Mouse (Mus musculus) neural tube, embryonic 12.5 days (tissue): ENCODE results near the gene Hist3h2a. TPM values are rescaled to one million over a fixed set of nuclear protein-coding genes. Genes with fewer than 3 reads are reported as not detected.
A peak's percentile ranks its signal among the peaks of the same experiment; 100 is the strongest.

Experiments used
- ATAC-seq: fragments of 200-750 bp; cut with Nextera tagmentation; 2 replicates; pipeline ENCODE4 v1.8.0; 2017; ENCODE audit warnings: low read depth, mild to moderate bottlenecking, moderate TSS enrichment, moderate library complexity; ENCODE audit not compliant: low FRiP score
- H3K27ac ChIP-seq: fragments of 300-500 bp; sonication (generic); 2 replicates; pipeline ENCODE4 v1.5.1; 2016
- H3K27me3 ChIP-seq: fragments of 300-500 bp; sonication (generic); replicated peaks from 2 replicates; pipeline ENCODE4 v1.6.1; 2016; ENCODE audit warnings: mild to moderate bottlenecking
- H3K36me3 ChIP-seq: fragments of 300-500 bp; sonication (generic); 2 replicates; pipeline ENCODE4 v1.6.1; 2016; ENCODE audit warnings: mild to moderate bottlenecking
- H3K4me1 ChIP-seq: fragments of 300-500 bp; sonication (generic); 2 replicates; pipeline ENCODE4 v1.6.1; 2016
- H3K4me2 ChIP-seq: fragments of 300-500 bp; sonication (generic); replicated peaks from 2 replicates; pipeline ENCODE4 v1.6.1; 2016; ENCODE audit warnings: mild to moderate bottlenecking
- H3K4me3 ChIP-seq: fragments of 300-500 bp; sonication (generic); 2 replicates; pipeline ENCODE4 v1.5.1; 2016
- H3K9ac ChIP-seq: fragments of 300-500 bp; sonication (generic); 2 replicates; pipeline ENCODE4 v1.6.1; 2016; ENCODE audit warnings: mild to moderate bottlenecking
- H3K9me3 ChIP-seq: fragments of 300-500 bp; sonication (generic); 2 replicates; pipeline ENCODE4 v1.6.1; 2016; ENCODE audit warnings: mild to moderate bottlenecking
- WGBS: fragments of 180-500 bp; shearing (Covaris S2); methylation state at CpG from one replicate; pipeline ENCODE4 v1.1.7; 2016; 5-methylcytosine and 5-hydroxymethylcytosine counted together
- polyA plus RNA-seq: library from polyadenylated mRNA; unstranded; fragments of >200 nt; fragmentation: Nextera tagmentation; extraction: Ambion mirVana; gene quantifications from 2 replicates; pipeline ENCODE4 v1.2.1, GENCODE M21; 2016

The Hist3h2a gene
- polyA plus RNA-seq, 1 experiment from 2014 or later: 91.6 TPM

DNA sequence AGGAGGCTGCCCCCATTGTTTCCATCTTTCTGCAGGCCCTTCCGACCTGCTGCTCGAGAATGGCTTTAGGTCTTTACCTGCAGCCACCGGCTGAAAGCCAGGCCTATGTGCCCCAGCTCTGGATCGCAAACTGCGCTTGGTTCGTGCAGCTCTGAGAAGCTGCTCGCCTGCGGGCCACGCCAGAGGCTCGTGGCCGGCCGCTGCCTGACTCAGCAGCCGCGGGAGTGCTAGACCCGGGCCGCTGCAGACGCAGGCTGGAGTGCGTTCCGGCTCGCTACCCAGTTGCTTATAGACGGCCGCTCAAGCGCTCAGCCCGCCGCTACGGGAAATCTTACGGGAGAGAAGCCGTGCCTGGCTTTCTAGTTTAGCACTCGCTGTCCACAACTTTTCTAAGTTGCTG, 22.7 kb downstream of the Hist3h2a start:
- Histone ChIP-seq H3K4me3 (peak overlapping the region; percentile 96), H3K27me3 (no peaks in the 10 kb centered on the region), H3K27ac (peak overlapping the region; percentile 51; the same call in 1 of the 2 replicates), H3K9ac (peak overlapping the region; percentile 90), H3K4me1 (peaks cover 43% of the 10 kb centered on the region), H3K36me3 (peaks cover 11% of the 10 kb centered on the region), H3K4me2 (peak overlapping the region; percentile 98), H3K9me3 (no peaks in the 10 kb centered on the region)
- no peak for ATAC-seq
- WGBS: under 1% methylated on average over 29 of the region's 29 CpGs

- H3K4me1 ChIP-seq: peaks cover 43% of the 10 kb centered on the region
- ATAC-seq: peak; percentile 7; the same call in 1 of the 2 replicates
- H3K27me3 ChIP-seq: no peaks in the 10 kb centered on the region
- peak overlapping the region; percentile 90 for H3K9ac ChIP-seq
- peak overlapping the region; percentile 51; the same call in 1 of the 2 replicates for H3K27ac ChIP-seq
- H3K36me3 ChIP-seq: peaks cover 16% of the 10 kb centered on the region
- H3K4me2 ChIP-seq: peak overlapping the region; percentile 98
- no peaks in the 10 kb centered on the region for H3K9me3 ChIP-seq
- peak overlapping the region; percentile 96 for H3K4me3 ChIP-seq
- WGBS: under 1% methylated on average over 21 of the region's 21 CpGs
Observed at GRCm38 (mm10) chr11:58977607-58978026, 23.1 kb downstream of the Hist3h2a start.

GRCm38 (mm10) chr11:58978027-58978705, 23.7 kb downstream of the Hist3h2a start, which contains the start of gene Trim11:
Gene Trim11, plus strand, starts transcription at chr11:58978093.
- Histone ChIP-seq H3K4me1 (peaks cover 43% of the 10 kb centered on the region), H3K36me3 (peaks cover 19% of the 10 kb centered on the region), H3K27ac (peak within 1 kb of the TSS; percentile 51; the same call in 1 of the 2 replicates), H3K27me3 (no peaks in the 10 kb centered on the region), H3K4me3 (peak within 1 kb of the TSS; percentile 96), H3K4me2 (peak within 1 kb of the TSS; percentile 98), H3K9ac (peak within 1 kb of the TSS; percentile 90), H3K9me3 (no peaks in the 10 kb centered on the region)
- under 1% methylated on average over 64 of the region's 64 CpGs for WGBS
- peak; percentile 83 for ATAC-seq

- Histone ChIP-seq H3K4me3 (peak overlapping the region; percentile 96), H3K27ac (no peak overlapping the region), H3K27me3 (no peaks in the 10 kb centered on the region), H3K36me3 (peaks cover 20% of the 10 kb centered on the region), H3K9me3 (no peaks in the 10 kb centered on the region), H3K4me2 (peak overlapping the region; percentile 98), H3K9ac (peak overlapping the region; percentile 90), H3K4me1 (peaks cover 43% of the 10 kb centered on the region)
- WGBS: 2% methylated on average over 5 of the region's 5 CpGs
- ATAC-seq: no peak
Observed at GRCm38 (mm10) chr11:58978706-58979030, 24.2 kb downstream of the Hist3h2a start.

DNA sequence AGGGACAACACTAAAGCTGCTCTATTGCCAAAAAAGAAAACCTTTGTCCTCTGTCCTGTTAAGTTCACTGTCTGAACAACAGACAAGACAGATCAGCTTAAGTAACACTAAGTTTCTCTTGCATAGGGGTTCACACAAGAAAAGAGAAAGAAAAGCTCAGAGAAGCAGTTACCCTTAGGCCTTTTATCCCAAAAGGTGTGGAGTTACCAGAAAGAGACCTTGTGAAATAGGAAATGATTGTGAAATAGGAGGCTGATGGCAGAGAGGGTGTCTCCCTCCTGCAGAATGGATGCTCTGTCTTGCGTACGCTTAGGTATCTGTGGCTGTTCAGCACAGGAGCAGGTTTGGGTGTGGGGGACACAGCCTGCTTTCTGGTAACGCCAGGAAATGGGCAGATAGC, 24.7 kb downstream of the Hist3h2a start:
- 85% methylated on average over 3 of the region's 3 CpGs for WGBS
- peaks cover 43% of the 10 kb centered on the region for H3K4me1 ChIP-seq
- H3K4me2 ChIP-seq: peak overlapping the region; percentile 98
- no peaks in the 10 kb centered on the region for H3K9me3 ChIP-seq
- H3K27ac ChIP-seq: no peak overlapping the region
- peak overlapping the region; percentile 90 for H3K9ac ChIP-seq
- H3K4me3 ChIP-seq: peak overlapping the region; percentile 96
- peaks cover 24% of the 10 kb centered on the region for H3K36me3 ChIP-seq
- no peak for ATAC-seq
- H3K27me3 ChIP-seq: no peaks in the 10 kb centered on the region

DNA sequence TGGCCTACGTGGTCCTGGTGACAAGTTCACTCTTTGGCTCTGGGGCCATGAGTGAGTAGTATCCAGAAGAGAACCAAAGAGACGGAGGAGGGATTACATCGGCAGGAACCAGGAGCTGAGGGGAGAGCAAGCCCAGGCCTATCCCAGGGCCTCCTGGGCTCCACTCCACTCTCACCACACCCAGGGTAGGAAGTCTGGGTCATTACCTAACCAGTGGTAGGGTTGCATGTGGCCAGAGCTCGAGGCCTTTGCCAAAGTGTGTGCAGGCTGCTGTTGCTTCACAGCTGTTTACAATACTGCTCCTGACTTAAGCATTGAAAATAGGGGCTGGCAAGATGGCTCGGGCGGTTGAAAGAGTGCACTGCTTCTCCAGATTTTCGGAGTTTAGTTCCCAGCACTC, 25.2 kb downstream of the Hist3h2a start:
- Histone ChIP-seq H3K4me3 (peak overlapping the region; percentile 3; the same call in 1 of the 2 replicates), H3K27ac (no peak overlapping the region), H3K9ac (peak overlapping the region; percentile 90; the same call in 1 of the 2 replicates), H3K36me3 (peaks cover 24% of the 10 kb centered on the region), H3K4me1 (peaks cover 43% of the 10 kb centered on the region), H3K9me3 (no peaks in the 10 kb centered on the region), H3K4me2 (peak overlapping the region; percentile 98), H3K27me3 (no peaks in the 10 kb centered on the region)
- 84% methylated on average over 7 of the region's 7 CpGs for WGBS
- no peak for ATAC-seq

- H3K4me2 ChIP-seq: peak overlapping the region; percentile 98
- WGBS: 79% methylated on average over 5 of the region's 5 CpGs
- no peak overlapping the region for H3K9ac ChIP-seq
- H3K27ac ChIP-seq: no peak overlapping the region
- no peak overlapping the region for H3K4me3 ChIP-seq
- no peaks in the 10 kb centered on the region for H3K9me3 ChIP-seq
- ATAC-seq: no peak
- H3K27me3 ChIP-seq: no peaks in the 10 kb centered on the region
- H3K36me3 ChIP-seq: peaks cover 31% of the 10 kb centered on the region
- peaks cover 43% of the 10 kb centered on the region for H3K4me1 ChIP-seq
Observed at GRCm38 (mm10) chr11:58980381-58980990, 26.0 kb downstream of the Hist3h2a start.

DNA sequence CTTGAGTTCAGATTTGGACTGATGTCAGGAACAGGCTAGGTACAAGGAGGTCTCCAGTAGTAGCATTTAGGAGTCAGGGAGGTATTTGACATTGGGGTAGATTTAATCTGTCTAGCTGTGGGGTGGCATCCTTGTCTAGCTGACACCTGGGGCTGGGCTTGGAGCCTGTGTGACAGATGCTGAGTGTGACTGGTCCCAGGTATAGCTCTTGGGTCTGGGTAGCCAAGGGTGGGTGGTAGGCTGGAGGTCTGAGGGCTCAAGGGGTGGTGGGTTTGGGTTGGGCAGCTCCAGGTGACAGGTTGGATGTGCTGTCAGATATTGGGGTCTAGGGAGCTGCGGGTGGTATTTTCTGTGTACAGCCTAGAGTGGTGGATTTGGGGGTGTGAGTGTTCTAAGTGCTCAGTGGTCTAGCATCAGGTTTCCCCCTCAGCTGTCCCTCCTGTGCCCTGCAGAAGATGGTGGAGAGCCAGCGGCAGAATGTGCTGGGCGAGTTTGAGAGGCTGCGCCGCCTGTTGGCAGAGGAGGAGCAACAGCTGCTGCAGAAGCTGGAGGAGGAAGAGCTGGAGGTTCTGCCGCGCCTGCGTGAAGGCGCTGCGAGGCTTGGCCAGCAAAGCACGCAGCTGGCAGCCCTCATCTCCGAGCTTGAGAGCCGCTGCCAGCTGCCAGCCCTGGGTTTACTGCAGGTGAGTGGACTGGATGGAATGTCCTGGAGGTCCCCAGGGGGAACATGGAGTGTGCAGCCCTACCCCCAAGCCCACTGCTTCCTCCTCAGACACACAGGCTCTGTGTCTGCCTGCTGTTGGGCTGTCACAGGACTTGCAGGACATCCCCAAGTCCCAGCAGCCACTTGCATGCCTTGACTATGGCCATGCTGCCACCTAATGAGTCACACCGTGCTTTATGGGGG, 27.3 kb downstream of the Hist3h2a start:
- no peak for ATAC-seq
- H3K9ac ChIP-seq: 0 out of 2 replicates have a peak overlapping the region, but pooled peaks have one; percentile 3
- 58% methylated on average over 14 of the region's 14 CpGs for WGBS

GRCm38 (mm10) chr11:58982471-58983097, 28.1 kb downstream of the Hist3h2a start:
- no peak overlapping the region for H3K9ac ChIP-seq
- no peak overlapping the region for H3K27ac ChIP-seq
- H3K4me3 ChIP-seq: no peak overlapping the region
- H3K36me3 ChIP-seq: peaks cover 51% of the 10 kb centered on the region
- 88% methylated on average over 18 of the region's 18 CpGs for WGBS
- H3K27me3 ChIP-seq: no peaks in the 10 kb centered on the region
- ATAC-seq: no peak
- no peaks in the 10 kb centered on the region for H3K9me3 ChIP-seq
- H3K4me1 ChIP-seq: peaks cover 32% of the 10 kb centered on the region
- no peak overlapping the region for H3K4me2 ChIP-seq

More for the DNA sequence above, 27.3 kb downstream of the Hist3h2a start:
- Histone ChIP-seq H3K27ac (no peak overlapping the region), H3K36me3 (peaks cover 43% of the 10 kb centered on the region), H3K4me1 (peaks cover 38% of the 10 kb centered on the region), H3K9me3 (no peaks in the 10 kb centered on the region), H3K4me2 (no peak overlapping the region), H3K4me3 (no peak overlapping the region), H3K27me3 (no peaks in the 10 kb centered on the region)

DNA sequence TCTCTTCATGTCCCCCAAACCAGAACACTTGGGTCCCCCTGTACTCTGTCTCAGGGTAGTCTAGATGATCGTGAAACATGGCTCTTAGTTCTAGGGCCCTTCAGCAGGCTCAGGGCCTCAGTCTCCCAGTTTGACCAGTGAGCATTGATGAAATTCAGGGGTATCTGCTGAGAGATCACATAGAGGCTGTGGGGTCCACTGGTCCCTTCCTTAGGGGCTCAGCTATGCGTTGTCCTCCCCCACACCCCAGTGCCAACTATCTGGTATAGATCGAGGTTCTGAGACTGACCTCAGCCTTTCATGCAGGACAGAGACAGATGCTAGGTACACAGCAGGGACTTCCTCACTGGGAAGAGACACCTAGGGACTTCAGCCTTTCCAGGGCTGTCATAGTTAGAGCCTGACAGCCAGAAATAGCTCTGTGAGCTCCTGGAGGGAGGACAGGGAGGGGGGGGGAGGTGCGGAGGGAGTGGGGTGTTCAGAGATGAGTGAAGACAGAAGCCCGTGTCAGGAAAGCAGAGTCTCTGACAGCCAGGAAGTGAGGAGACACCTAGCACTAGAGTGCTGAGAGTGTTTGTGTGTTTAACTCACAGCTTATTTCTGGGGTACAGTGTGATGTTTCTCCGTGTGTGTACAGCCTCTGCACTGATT, 29.3 kb downstream of the Hist3h2a start:
- ATAC-seq: no peak
- Histone ChIP-seq H3K9ac (no peak overlapping the region), H3K4me2 (no peak overlapping the region), H3K36me3 (peaks cover 62% of the 10 kb centered on the region), H3K27me3 (no peaks in the 10 kb centered on the region), H3K4me3 (no peak overlapping the region), H3K4me1 (peaks cover 28% of the 10 kb centered on the region), H3K9me3 (no peaks in the 10 kb centered on the region), H3K27ac (no peak overlapping the region)
- 90% methylated on average over 6 of the region's 6 CpGs for WGBS

- no peak overlapping the region for H3K4me3 ChIP-seq
- WGBS: 94% methylated on average over 7 of the region's 7 CpGs
Observed at GRCm38 (mm10) chr11:58984657-58985056, 30.2 kb downstream of the Hist3h2a start.

More at GRCm38 (mm10) chr11:58984657-58985056, 30.2 kb downstream of the Hist3h2a start:
- H3K4me2 ChIP-seq: no peak overlapping the region
- H3K4me1 ChIP-seq: peaks cover 19% of the 10 kb centered on the region
- H3K27ac ChIP-seq: no peak overlapping the region
- peaks cover 71% of the 10 kb centered on the region for H3K36me3 ChIP-seq
- no peak overlapping the region for H3K9ac ChIP-seq
- no peaks in the 10 kb centered on the region for H3K27me3 ChIP-seq
- H3K9me3 ChIP-seq: no peaks in the 10 kb centered on the region
- ATAC-seq: no peak
